Mouse (Mus musculus): ENCODE data around the gene Secisbp2l. TPM values are rescaled to one million over a fixed set of nuclear protein-coding genes. Genes with fewer than 3 reads are reported as not detected.

Secisbp2l gene
- polyA plus RNA-seq, 1 experiment: 1.9 TPM

- peaks cover 9% of the 10 kb centered on the region for H3K4me1 ChIP-seq
- no peak overlapping the region for H3K4me3 ChIP-seq (replicated peaks)
- peaks cover 25% of the 10 kb centered on the region for H3K27me3 ChIP-seq (replicated peaks)
Measured at GRCm38 (mm10) chr2:125694798-125695197, 87.9 kb downstream of the Secisbp2l start.

GRCm38 (mm10) chr2:125692010-125692409 is 90.7 kb downstream of the Secisbp2l start:
- Histone ChIP-seq H3K36me3 (replicated peaks; ENCODE audit: low read length) (no peaks in the 10 kb centered on the region), H3K4me3 (replicated peaks) (no peak overlapping the region)
- TF ChIP-seq GATA1 (IDR thresholded peaks at IDR 0.05; ENCODE audit: borderline replicate concordance, low read length) (no peak), FLI1 (IDR thresholded peaks at IDR 0.05; ENCODE audit: low read length) (no peak)

More at GRCm38 (mm10) chr2:125694798-125695197, 87.9 kb downstream of the Secisbp2l start:
- no peaks in the 10 kb centered on the region for H3K36me3 ChIP-seq (replicated peaks; ENCODE audit: low read length)
- H3K9me3 ChIP-seq: peaks cover 7% of the 10 kb centered on the region
- TF ChIP-seq GATA1 (IDR thresholded peaks at IDR 0.05; ENCODE audit: borderline replicate concordance, low read length) (no peak), FLI1 (IDR thresholded peaks at IDR 0.05; ENCODE audit: low read length) (no peak)

More at GRCm38 (mm10) chr2:125692010-125692409, 90.7 kb downstream of the Secisbp2l start:
- peaks cover 11% of the 10 kb centered on the region for H3K9me3 ChIP-seq
- H3K4me1 ChIP-seq: peaks cover 9% of the 10 kb centered on the region
- H3K27me3 ChIP-seq (replicated peaks): peaks cover 18% of the 10 kb centered on the region

Other genes starting within 250 kb of the Secisbp2l start
- 0.47 and 0.58 TPM in 2 replicates for gene Cep152, start 157.8 kb downstream of the Secisbp2l start, polyA plus RNA-seq (2012; ENCODE audit: insufficient read depth, low replicate concordance)
- 4.4 and 37.5 TPM in 2 replicates for gene Eid1, start 109.8 kb downstream of the Secisbp2l start, polyA plus RNA-seq (2012; ENCODE audit: insufficient read depth, low replicate concordance)
- 0.17 TPM in 1 of 2 replicates, not detected in the other for gene Shc4, start 58.7 kb downstream of the Secisbp2l start, polyA plus RNA-seq (2012; ENCODE audit: insufficient read depth, low replicate concordance)
- gene Galk2, start 76.2 kb upstream of the Secisbp2l start, polyA plus RNA-seq (2012; ENCODE audit: insufficient read depth, low replicate concordance): 3.0 and 5.8 TPM in 2 replicates
- gene Cops2, start 76.3 kb upstream of the Secisbp2l start, polyA plus RNA-seq (2012; ENCODE audit: insufficient read depth, low replicate concordance): 2.3 TPM in 1 of 2 replicates, not detected in the other